Mouse (Mus musculus): ENCODE measurements around the gene Tmem233.

GRCm38 (mm10) chr5:116016542-116016941 is 66.5 kb downstream of the Tmem233 start:
- TF ChIP-seq POLR2A (IDR thresholded peaks at IDR 0.05; ENCODE audit: borderline replicate concordance, control insufficient read depth, low read depth, low read length) (no peak), CTCF (IDR thresholded peaks at IDR 0.05; ENCODE audit: control insufficient read depth, insufficient read depth, low read length) (no peak)
